Mouse (Mus musculus) frontal cortex, postnatal 14 days (tissue): ENCODE results near the gene Ovol1.
A peak's percentile ranks its signal among the peaks of the same experiment; 100 is the strongest.

Experiments
- DNase-seq, 2 experiments: peaks; one replicate each; pipeline ENCODE4 v3.0.0; 2022; ENCODE audit warnings: low spot score in 2 of 2

Ovol1 gene

DNA sequence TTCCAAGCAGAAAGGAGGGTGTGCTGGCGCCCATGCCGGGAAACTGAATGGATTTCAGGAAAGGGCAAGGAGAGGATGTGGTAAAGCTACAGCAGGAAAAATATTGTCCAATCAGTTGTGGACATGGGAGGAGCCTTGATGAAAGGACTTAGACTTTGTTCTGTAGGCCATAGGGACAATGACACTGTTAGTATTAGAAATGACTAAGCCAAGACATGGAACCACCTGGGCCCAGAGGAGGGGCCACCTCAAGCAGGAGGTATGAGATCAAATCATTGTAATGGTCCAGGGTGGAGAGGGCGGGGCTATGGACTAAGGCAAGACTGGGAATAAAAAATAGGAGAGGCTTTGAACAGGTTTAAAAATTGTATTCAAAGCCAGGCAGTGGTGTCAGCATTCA, 41.7 kb downstream of the Ovol1 start:
- DNase-seq: no peak

GRCm38 (mm10) chr19:5516906-5517505, 43.4 kb downstream of the Ovol1 start:
- DNase-seq: no peak

DNA sequence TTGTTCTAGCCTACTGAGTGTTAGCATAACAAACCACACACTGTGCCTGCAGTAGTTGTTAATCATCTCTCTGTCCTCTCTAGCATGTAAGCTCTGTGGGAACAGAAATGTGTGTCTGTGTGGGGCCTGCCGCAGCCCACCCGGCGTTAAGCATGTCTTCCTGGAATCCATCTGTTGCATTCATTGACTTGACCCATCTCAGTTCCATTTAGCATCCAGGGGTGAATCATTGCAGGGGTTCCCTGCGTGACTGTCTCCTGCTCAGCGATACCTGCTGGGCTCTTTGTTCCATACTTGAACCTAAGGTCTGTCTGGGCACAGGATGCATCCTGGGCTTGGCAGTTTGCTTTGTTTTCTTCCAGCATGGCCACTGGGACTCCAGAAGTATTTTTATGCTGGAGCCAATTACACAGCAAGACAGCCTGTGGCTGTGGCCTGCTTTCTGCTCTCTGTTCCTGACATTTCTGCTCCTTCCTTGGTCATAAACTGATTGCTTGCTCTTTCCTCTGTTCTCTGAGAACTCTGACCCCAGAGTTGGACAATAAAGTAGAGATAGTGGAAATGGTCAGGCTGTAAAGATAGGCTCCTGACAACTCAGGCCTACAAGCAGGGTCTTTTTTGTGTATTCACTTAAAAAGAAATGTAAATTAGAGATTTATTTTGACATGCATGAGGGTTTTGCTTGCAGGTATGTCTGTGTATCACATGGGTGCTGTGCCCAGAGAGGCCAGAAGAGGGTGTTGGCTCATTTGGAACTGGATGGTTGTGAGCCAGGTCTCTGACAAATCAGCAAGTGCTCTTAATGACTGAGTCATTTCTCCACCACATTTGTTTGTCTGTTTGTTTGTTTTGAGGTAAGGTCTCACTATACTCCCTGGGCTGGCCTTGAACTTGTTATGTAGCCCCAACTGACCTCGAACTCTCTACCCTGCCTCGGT, 44.3 kb downstream of the Ovol1 start:
- DNase-seq: no peak

- no peak for DNase-seq
These were observed 47.5 kb downstream of the Ovol1 start for GRCm38 (mm10) chr19:5513005-5513349.

DNA sequence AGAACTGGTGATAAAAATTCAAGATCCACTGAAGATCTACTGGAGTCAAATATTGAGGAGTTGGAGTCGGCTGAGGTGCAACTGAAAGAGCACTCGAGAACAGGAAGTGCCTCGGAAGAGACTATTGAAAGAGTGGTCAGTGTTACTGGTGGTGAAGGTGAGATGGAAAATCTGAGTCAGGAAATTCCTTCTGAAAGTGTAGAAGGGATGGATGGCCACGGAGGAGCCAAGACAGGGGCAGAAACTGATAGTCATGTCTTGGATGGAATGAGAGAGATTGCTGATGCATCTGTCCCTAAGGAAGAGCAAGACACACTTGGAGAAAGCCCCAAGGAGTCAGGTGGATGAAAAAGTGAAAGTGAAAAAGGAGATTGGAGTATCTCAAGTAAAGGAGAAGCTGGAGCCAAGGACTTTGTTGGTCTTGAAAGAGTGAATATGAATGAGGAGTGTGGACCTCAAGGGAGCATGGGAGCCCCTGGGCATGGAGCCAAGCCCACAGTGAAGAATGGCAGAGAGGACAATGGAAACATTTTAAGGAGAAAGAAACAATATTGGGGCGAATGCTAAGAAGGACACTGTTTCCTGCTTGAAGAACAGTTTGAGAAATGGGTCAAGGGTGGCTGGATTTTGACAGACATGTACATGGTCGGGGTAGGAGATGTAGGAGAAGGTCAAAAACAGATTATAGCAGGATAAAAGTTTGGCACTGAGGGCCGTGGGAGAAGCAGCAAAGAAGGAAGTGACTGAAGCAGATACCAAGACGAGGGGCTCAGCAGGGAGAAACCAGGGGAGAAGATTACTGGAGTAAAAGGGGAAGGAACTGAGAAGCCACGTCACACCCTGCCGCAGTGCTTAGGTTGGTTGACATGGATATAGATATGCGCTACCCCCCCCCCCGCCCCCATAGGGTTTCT, 48.1 kb downstream of the Ovol1 start:
- DNase-seq: no peak

GRCm38 (mm10) chr19:5511074-5511632, 49.3 kb downstream of the Ovol1 start:
- no peak for DNase-seq

- DNase-seq: peak; percentile 98 to 99
These were observed 50.1 kb downstream of the Ovol1 start, which contains the start of gene Snx32 for GRCm38 (mm10) chr19:5510031-5511026. TSS of gene Snx32 (minus strand) at chr19:5510538.

- DNase-seq: no peak
These were observed 56.8 kb downstream of the Ovol1 start, which contains the start of gene 1700020D05Rik for GRCm38 (mm10) chr19:5503687-5504086. TSS of gene 1700020D05Rik (minus strand) at chr19:5503787.

DNA sequence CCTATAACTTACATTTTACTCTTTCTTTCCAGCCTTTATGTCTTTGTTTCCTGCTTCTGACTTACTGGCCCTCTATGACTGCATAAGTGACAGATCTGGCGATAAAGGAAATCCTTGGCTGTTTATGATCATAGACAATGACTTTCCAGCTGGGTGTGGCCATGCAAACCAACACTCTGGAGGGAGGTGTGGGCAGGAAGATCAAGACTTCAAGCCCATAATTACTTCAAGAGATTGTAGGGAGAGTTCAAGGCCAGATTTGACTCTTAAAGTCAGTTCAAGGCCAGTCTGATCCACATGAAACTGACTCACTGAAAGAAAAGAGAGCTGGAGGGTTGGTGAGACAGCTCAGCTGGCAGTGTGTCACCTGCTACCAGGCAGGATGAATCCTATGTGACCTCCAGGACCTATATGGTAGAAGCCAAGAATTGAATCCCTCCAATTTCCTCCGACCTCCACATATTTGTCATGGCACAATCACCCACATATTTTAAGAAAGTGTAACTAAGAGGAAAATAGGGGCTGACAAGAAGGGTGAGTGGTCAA, 60.0 kb downstream of the Ovol1 start:
- DNase-seq: no peak
